Mouse (Mus musculus) left cerebral cortex, adult 8-10 months (tissue): Measurements from ENCODE around the gene Cacna2d3. TPM values are rescaled to one million over a fixed set of nuclear protein-coding genes. Genes with fewer than 3 reads are reported as not detected.

Experiments used
- DNase-seq, 2 experiments: peaks; one replicate each; pipeline ENCODE4 v3.0.0; 2022; ENCODE audit warnings: low spot score in 2 of 2
- total RNA-seq, 4 experiments: library from RNA; stranded (reverse); gene quantifications; 2 replicates each; pipeline ENCODE4 v1.2.4; 2022

The Cacna2d3 gene
- total RNA-seq, 4 experiments from 2014 or later = 108 to 116 (median 112) TPM

- no peak for DNase-seq
These were observed 768.3 kb downstream of the Cacna2d3 start for GRCm38 (mm10) chr14:28953409-28953808.

DNA sequence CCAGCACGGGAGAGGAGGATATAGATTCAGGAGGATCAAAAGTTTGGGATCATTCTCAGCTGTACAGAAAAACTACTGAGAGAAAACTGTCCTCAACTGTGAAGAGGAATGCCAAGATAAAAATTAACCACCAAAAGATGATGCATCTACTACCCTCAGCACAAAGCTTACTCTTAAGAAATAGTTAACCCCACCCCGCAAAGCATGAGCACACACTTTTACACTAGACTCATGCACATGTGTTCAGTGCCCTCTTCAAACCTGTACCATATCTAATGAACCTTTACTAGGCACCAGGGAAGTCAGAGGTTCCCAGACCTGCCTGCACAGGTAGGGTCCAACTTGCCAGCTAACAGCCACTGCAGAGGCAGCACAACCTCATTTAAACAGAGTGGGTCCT is 771.2 kb downstream of the Cacna2d3 start:
- DNase-seq = no peak

- no peak for DNase-seq
These were observed 771.9 kb downstream of the Cacna2d3 start for GRCm38 (mm10) chr14:28949785-28950184.

DNA sequence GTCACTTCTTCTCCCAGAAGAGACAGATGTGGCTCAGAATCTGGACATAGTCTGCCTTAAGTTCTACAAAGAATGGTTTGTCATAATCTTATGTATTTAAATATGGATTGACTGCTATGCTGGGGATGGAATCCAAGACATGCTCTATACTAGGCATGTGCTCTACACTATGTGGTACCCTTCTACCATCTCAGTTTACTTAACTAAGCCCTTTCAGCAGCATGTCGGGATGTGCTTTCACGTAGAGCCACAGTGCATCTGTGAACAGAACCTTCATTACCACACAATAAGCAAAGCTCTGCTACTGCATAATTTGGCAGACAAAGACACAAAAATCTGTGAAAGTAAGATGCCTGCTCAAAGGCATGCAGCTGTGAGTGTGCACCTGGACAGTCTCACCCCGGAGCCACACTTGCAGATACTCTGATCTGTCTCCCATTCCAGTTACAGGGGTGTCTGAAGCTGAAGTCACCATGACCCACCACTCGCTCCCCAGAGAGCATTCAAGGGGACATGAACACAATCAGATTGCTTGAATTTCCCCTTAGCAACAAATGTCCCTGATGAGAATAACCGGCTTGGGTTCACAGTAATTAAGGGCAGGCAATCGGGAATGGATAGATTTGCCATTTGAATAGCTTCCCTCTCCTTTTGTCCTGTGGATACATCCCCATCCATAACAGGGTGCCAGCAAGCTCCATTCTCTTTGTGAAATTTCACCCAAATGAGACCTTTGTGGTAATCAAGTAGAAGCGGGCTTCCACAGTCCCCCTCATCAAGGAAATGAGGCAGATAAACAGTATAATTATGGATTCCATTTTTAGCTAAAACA is 773.4 kb downstream of the Cacna2d3 start:
- no peak for DNase-seq

- DNase-seq = no peak
These were observed 788.8 kb downstream of the Cacna2d3 start for GRCm38 (mm10) chr14:28932746-28933293.

DNA sequence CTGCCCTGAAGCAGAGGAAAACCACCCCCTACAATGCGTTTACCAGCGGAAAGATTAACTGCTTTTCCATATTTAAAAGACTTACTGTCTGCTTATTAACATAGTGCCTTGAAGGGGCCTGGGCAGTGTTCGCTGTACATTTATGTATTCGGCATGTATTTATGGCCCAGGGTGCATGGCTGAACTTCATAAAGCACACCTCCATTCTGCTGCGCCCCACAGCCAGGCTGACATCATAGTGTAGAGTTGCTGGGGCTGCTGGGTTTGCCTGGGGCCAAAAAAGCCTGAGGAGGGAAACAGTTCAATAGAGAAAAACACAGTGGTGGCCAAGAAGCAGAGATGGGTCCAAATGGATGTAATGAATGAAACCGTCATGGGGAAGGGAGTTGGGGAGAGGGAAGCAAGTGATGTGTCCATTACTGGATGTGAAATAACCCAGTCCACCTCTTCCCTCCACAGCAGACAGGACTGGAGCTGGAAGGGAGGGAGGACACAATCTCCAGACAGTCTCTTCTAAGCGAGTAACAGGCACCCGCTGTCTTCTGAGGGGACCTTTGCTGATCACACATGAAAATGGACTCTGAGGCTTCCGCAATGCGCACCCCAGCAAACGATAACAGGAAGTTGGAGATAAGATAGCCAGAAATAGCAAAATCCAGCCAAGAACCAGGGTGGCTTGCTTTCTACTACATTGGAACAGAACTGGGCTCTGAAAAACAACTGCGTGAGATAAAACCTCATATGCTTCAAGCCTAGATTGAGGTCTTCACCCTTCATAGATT is 798.3 kb downstream of the Cacna2d3 start:
- DNase-seq = no peak

DNA sequence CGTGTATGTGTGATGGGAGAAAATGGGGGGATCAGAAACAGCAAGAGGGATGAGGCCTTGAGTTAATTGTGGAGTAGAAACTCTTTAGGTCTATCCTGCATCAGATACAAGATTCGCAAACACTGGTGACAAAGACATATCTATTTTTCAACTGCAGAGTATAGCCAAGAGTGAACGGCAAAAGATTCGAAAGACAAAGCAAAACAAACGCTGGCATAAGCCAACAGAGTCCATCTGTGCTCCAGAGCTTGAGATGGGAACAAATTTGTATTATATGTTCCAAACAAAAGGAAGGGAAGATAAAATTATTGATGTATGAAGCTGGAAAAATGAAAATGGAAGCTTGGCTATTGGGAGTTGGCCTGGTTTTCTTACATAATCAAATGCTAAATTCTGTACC is 802.8 kb downstream of the Cacna2d3 start:
- no peak for DNase-seq

GRCm38 (mm10) chr14:28915004-28915403 is 806.7 kb downstream of the Cacna2d3 start:
- DNase-seq = no peak

- no peak for DNase-seq
These were observed 814.0 kb downstream of the Cacna2d3 start for GRCm38 (mm10) chr14:28907659-28908058.

- no peak for DNase-seq
These were observed 829.1 kb downstream of the Cacna2d3 start for GRCm38 (mm10) chr14:28892530-28892929.

DNA sequence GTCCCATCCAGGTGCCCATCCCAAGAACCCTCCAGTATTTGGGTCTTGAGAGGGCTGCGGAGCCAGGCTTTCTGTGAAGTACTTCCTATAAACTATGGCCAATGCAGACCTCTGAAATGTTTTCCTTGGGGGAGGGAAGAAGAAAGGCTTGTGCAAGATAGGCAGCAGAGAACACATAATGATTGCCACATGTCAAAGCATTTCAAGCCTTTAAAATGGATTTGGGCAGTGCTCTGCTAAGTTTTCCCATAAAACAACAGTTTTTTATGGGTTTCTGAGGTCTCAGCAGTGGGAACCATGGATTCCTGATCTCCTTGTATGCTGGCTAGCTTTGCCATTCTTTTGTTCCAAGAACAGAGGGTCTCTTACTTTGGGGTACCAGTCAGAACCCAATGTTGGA is 834.3 kb downstream of the Cacna2d3 start:
- DNase-seq = no peak

DNA sequence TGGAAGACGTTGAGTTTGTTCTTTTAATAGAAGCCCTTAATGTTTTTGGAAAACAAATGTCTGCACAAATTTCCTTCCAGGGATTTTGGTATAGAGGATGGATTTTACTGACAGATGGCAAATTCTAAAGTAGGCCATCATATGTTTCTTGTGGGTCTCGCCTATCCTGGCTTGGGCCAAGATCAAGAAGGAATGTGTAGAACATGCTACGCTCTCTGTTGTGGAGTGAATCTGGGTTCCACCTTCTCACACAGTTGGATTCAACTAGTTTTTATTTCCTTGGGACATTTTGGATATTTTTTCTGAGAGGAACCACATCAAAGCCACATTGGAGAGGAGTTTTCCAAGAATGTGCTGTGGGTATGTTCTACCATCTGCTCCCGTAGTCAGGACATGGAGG is 835.0 kb downstream of the Cacna2d3 start:
- no peak for DNase-seq

GRCm38 (mm10) chr14:28870983-28871382 is 850.7 kb downstream of the Cacna2d3 start:
- DNase-seq = no peak

DNA sequence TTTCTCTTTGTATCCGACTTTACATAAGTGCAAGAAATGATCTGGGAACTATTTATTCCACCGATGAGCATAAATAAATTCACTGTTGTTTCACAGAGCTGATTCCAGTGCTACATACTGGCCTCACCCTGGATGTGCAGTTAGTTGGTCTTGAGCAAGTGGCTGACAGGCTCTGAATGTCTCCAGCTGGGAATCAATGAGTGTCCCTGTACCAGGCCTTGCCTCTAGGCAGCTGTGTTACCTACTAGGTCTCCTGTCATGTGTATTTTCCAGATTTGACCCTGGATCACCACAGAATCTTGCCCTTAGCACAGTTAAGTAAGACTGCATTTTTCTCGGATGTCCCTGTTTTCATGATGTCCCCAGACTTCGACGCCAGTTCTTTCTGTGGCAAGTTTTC is 851.3 kb downstream of the Cacna2d3 start:
- DNase-seq = no peak

DNA sequence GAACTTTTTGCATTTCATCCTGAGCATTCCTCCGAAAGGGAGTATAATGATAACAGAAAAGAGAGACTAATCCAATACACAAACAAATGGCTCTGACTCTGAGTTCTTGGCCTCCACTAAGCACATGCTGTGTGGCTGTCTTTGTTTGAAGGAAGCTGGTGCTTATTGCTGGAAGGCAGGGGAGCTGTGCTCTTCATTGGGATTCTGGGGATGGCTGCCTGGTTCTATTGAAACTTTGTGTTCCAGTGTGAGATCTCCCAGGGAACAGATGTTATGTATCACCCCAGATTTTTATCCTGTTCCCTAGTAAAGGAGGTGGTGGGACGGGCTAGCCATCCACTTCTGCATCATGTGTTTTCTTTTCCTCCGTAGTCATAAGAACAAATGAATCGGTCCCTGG is 856.7 kb downstream of the Cacna2d3 start:
- DNase-seq = no peak

- no peak for DNase-seq
These were observed 860.5 kb downstream of the Cacna2d3 start for GRCm38 (mm10) chr14:28861142-28861541.

Other genes starting within 250 kb of the Cacna2d3 start
- gene Selenok, start 246.4 kb upstream of the Cacna2d3 start, total RNA-seq = 100 to 1,000 TPM; 115 to 127 (median 122) TPM